Mouse (Mus musculus): ENCODE measurements around the gene Rnf17.
A peak's percentile ranks its signal among the peaks of the same experiment; 100 is the strongest.

Rnf17 gene

GRCm38 (mm10) chr14:56512084-56512483 is 109.7 kb downstream of the Rnf17 start:
- DNase-seq (ENCODE audit: low spot score): peak; percentile 2

GRCm38 (mm10) chr14:56514775-56515174 is 112.4 kb downstream of the Rnf17 start:
- DNase-seq (ENCODE audit: low spot score): no peak

DNA sequence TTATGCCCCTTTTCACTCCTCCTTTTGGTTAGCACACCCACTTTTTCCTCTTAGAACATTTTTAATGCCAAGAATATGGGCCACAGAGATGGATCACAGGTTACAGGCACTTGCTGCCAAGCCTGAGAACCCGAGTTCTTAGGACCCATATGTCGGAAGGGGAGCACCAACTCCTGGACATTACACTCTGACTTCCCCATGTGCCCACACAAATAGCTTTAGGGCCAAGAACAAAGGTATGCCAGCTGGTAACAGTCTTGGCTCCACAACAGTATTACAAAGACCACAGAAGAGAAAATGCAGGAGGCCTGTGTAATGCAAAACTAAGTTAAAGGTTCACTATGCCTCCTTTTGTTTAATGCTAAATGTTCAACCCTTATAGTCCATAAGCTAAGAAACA is 128.4 kb downstream of the Rnf17 start:
- DNase-seq (ENCODE audit: low spot score): no peak

- DNase-seq (ENCODE audit: low spot score): no peak
Observed at GRCm38 (mm10) chr14:56544946-56545345, 142.6 kb downstream of the Rnf17 start.

GRCm38 (mm10) chr14:56545491-56545890 is 143.1 kb downstream of the Rnf17 start:
- DNase-seq (ENCODE audit: low spot score): no peak

DNA sequence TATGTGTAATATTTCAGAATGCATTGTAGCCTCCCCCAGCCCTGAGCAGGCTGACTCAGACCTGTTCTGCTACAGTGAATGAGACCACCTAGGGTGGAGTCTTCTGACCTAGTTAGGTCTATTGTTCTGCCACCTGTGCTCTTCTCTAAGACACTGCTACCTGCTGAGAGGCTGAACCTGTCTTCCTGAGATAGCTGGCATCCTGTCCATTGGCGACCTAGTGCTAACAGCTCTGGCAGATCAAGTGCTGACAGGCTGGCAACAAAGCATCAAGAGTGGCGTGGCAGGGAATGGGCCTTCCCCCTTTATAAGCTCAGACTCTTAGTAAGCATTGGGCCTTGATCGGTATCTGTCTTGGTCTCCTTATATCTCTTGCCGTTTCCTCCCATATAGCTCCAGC is 148.6 kb downstream of the Rnf17 start:
- DNase-seq (ENCODE audit: low spot score): no peak

DNA sequence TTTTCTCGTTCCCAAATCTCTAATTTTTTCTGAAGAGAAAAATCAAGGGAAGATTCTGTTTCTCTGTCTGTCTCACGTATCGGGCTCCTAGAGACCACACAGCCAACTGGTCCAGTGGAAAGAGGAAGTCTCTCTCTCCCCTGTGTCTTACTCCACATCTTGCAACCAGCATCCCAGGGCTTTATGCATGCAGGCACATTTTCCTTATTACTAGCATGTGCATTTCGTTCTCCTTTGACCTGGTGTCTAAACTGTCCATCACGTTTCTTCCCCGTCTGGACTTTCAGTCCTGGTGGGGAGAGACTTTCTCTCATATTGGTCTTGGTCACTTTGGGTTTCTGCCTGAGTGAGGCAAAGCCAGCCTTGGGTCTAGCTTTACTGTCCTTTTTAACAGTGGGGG is 150.5 kb downstream of the Rnf17 start:
- DNase-seq (ENCODE audit: low spot score): no peak

- DNase-seq (ENCODE audit: low spot score): no peak
Observed at GRCm38 (mm10) chr14:56553331-56553730, 150.9 kb downstream of the Rnf17 start.

DNA sequence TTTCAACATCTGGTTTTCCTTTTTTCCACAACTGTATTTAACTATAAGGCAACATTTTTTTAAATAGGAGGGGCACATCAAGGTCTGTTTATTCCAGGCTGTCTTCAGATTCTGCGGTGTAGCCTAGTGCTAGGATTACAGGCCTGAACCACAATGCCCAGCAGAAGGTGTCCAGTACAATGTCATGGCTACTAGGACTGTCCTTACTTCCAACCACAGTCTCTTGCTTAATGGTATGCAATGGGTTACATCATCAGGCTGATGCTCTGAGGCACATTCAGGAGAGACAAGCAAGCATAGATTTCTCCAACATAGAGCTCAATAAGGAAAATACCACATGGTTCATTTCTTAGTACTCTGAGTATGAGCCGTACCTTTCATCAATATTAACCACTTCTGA is 152.3 kb downstream of the Rnf17 start:
- no peak for DNase-seq (ENCODE audit: low spot score)

DNA sequence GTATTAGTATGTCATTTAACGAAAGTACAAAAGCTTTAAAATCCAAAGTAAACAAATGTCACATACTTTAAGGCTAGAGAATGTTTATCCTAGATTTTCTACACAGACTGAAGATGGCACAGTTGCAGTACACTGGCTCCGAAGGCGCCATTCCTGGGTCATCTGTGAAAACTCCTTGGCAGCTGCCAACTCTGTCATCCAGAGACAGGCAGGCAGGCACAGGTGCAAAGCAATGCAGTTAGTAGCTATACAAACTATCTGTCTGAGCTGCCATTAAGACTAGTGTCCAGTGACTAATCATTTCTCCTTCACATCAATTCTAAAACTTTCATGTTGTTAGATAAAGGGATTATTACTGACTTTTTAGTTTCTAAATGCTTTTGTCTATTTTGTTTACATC is 156.8 kb downstream of the Rnf17 start:
- no peak for DNase-seq (ENCODE audit: low spot score)

GRCm38 (mm10) chr14:56567476-56567875 is 165.1 kb downstream of the Rnf17 start:
- no peak for DNase-seq (ENCODE audit: low spot score)

- DNase-seq (ENCODE audit: low spot score): no peak
Observed at GRCm38 (mm10) chr14:56569041-56569440, 166.7 kb downstream of the Rnf17 start.

DNA sequence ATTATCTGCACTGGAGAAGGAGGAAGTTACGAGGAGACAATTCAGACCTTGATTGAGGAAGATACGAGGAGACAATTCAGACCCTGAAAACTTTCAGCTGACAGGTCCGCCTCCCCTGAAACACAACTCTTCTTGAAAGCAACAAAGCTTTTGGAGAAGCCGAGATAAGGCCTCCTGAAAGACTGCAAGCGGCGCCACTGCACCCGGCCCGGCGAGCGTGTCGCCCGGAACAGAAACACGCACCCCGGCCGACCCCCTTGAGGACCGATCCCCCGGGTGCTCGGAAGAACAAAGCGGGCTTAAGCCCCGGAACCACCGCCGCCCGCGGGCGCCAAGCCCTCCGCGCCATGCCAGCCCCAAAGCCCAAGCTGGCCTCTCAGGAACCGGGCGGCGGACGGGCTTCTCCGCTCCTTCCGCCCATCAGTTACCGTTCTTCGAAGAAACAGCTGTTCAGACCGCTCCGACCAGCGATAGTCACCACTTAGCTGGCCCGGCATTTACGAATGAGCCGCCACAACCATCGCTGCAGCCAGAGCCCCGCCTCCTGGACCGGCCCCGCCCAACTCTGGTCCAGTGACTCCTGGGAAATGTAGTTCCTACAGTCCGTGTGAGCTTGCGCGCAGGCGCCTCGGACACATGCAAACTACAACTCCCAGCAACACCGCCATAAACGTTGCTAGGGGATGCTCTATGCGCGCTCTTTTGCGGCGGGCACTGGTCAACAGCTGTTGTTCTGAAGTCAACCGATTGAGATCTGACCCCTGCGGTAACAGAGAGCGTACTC is 169.1 kb downstream of the Rnf17 start:
- peak; percentile 96 for DNase-seq (ENCODE audit: low spot score)

DNA sequence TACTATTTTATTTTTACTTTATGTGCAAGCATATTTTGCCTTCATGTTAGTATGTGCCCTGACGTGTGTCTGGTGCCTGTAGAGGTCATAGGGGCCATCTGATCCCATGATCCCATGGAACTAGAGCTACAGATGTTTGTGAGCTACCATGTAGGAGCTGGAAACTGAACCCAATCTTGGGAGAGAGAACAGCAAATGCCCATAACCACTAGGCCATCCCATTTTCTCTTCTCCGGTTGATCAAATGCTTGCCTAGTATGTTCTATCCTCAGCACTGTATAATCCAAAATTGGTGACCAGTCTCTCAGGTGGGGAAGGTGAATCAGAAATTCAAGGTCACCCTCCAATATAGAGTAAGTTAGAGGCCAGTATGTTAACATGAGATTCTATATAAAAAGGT is 170.2 kb downstream of the Rnf17 start:
- no peak for DNase-seq (ENCODE audit: low spot score)
